Mouse (Mus musculus): ENCODE results near the gene Mtrf1.

DNA sequence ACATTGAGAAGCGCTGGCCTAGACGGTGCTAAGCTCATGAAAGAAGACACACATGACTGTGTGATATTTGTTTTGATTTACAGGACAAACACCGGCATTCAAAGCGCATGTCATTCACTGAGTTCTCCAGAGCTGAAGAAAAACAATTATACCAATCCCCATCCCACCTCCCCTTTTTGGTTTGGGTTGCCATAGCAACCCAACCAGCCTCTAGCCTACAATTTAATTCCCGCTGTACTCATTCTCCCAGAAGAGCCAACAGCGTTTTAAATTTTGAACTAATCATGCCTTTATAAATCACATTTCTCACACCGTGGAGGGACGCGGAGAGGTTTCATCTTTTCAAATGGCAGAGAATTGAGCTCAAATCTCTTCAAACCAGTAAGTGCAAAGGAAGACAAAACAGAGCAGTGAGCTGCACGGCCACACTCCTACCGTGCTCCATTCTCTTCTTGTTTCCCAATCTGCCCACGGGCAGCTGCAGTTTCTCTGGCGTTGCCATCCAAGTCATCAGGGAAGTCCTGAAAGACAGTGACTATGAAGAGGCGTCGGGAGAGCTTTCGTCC, 47.6 kb downstream of the Mtrf1 start:
- TF ChIP-seq EP300 (IDR thresholded peaks at IDR 0.05), result no peak
- no peak for TF ChIP-seq CTCF (IDR thresholded peaks at IDR 0.05)
